Mouse (Mus musculus): Measurements from ENCODE around the gene Rassf2. TPM values are rescaled to one million over a fixed set of nuclear protein-coding genes. Genes with fewer than 3 reads are reported as not detected.

Rassf2 gene
- polyA plus RNA-seq, 1 experiment from 2014 or later, result 27.4 TPM

DNA sequence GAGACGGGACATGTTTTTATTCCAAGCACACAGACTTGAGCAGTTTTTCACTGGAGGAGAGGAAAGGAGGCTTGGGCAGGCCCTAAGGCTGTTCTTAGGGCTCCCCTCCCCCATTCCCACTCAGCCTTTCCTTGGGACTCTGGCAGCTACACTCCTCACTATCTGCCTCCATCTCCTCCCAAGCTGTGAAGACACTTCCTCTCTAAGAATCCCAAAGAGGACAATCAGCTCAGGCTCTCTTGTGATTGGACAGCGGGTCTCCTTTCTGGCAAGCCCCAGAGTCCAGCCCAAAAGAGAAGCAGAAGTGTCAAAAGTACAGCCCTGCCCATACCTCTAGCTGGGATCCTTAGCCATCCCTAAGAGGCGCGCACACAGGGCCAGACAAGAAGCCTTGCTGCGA is 2.7 kb downstream of the Rassf2 start:
- H3K27ac ChIP-seq (ENCODE audit: low read length), result no peak overlapping the region
- peak overlapping the region; percentile 86 for H3K4me2 ChIP-seq (ENCODE audit: low read length)
- 66% methylated on average over 5 of the region's 5 CpGs for WGBS
- no peaks in the 10 kb centered on the region for H3K36me3 ChIP-seq (ENCODE audit: control insufficient read depth, insufficient read depth)
- H3K4me1 ChIP-seq (replicated peaks; ENCODE audit: control insufficient read depth, insufficient read depth, low read length), result peaks cover 29% of the 10 kb centered on the region
- H3K9ac ChIP-seq (replicated peaks; ENCODE audit: low read depth, low read length), result no peak overlapping the region
- H3K27me3 ChIP-seq (replicated peaks; ENCODE audit: control insufficient read depth, insufficient read depth, low read length), result no peaks in the 10 kb centered on the region
- no peaks in the 10 kb centered on the region for H3K9me3 ChIP-seq (ENCODE audit: control insufficient read depth, low read length)
- no peak overlapping the region for H3K4me3 ChIP-seq (replicated peaks; ENCODE audit: low read length)
- no peak for ATAC-seq

DNA sequence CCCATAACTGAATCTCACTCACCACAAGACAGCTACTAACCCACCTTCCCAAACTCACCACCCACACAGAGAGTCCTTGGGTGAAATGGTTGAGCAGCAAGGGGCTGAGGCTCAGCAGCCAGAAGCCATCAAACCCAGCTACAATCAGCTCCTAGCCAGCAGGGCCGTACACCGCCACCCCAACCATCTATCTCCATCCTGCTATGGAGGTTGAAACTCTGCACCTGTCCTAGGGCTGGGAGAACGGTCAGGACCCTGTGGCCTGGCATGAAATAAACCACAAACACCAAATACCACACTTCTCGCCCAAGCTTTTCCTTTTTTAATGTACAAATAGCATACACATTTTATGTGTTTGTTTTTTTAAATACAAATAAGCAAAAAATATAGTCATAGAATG is 6.0 kb downstream of the Rassf2 start:
- H3K4me2 ChIP-seq (ENCODE audit: low read length), result no peak overlapping the region
- H3K4me1 ChIP-seq (replicated peaks; ENCODE audit: control insufficient read depth, insufficient read depth, low read length), result peaks cover 17% of the 10 kb centered on the region
- H3K27ac ChIP-seq (ENCODE audit: low read length), result no peak overlapping the region
- no peak for ATAC-seq
- 95% methylated on average over 4 of the region's 4 CpGs for WGBS
- H3K27me3 ChIP-seq (replicated peaks; ENCODE audit: control insufficient read depth, insufficient read depth, low read length), result no peaks in the 10 kb centered on the region
- H3K4me3 ChIP-seq (replicated peaks; ENCODE audit: low read length), result no peak overlapping the region
- H3K36me3 ChIP-seq (ENCODE audit: control insufficient read depth, insufficient read depth), result no peaks in the 10 kb centered on the region
- no peak overlapping the region for H3K9ac ChIP-seq (replicated peaks; ENCODE audit: low read depth, low read length)
- H3K9me3 ChIP-seq (ENCODE audit: control insufficient read depth, low read length), result no peaks in the 10 kb centered on the region

DNA sequence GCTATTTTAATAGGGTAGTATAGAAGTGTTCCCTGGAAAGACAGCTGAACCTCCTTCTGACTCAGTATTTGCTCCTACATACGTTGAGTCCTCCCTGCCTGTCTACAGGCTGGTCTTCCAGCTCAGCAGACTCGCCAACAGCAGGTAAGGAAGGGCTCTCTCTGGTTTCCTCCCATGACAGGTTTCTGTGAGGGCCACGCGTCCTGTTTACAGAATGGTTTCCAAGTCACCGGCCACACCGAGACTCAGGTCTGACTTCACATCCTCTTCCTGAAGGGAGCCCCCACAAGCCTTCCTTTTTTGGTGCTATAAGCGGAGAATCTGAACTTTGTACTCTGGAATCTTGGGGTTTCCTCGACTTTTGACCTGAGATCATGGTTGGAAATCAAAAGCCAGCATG is 7.4 kb downstream of the Rassf2 start:
- H3K27me3 ChIP-seq (replicated peaks; ENCODE audit: control insufficient read depth, insufficient read depth, low read length), result no peaks in the 10 kb centered on the region
- no peaks in the 10 kb centered on the region for H3K9me3 ChIP-seq (ENCODE audit: control insufficient read depth, low read length)
- ATAC-seq, result no peak
- H3K4me2 ChIP-seq (ENCODE audit: low read length), result no peak overlapping the region
- H3K36me3 ChIP-seq (ENCODE audit: control insufficient read depth, insufficient read depth), result no peaks in the 10 kb centered on the region
- H3K27ac ChIP-seq (ENCODE audit: low read length), result no peak overlapping the region
- H3K4me1 ChIP-seq (replicated peaks; ENCODE audit: control insufficient read depth, insufficient read depth, low read length), result peaks cover 7% of the 10 kb centered on the region; the same call in 1 of the 2 replicates
- H3K4me3 ChIP-seq (replicated peaks; ENCODE audit: low read length), result no peak overlapping the region
- 88% methylated on average over 8 of the region's 8 CpGs for WGBS
- no peak overlapping the region for H3K9ac ChIP-seq (replicated peaks; ENCODE audit: low read depth, low read length)

DNA sequence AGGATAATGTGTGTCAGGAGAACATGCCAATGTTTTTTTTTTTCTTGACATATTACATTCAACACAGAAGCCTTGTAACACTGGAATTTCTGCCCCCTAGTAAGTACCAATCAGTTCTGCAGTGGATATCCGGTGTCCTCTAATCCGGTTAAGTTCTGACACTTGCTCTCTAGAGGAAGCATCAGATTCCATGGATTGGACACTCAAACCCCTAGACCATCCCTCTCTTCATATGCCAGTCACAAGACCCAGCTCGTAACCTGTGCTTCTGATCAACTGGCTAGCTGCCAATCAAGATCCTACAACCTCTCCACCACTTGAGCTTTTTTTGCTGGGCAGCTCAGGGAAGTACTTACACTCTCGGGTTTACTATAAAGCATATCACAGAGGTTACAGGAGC is 8.4 kb downstream of the Rassf2 start:
- 83% methylated on average over 4 of the region's 4 CpGs for WGBS
- Histone ChIP-seq H3K4me3 (replicated peaks; ENCODE audit: low read length) (no peak overlapping the region), H3K27ac (ENCODE audit: low read length) (no peak overlapping the region), H3K4me1 (replicated peaks; ENCODE audit: control insufficient read depth, insufficient read depth, low read length) (no peaks in the 10 kb centered on the region), H3K36me3 (ENCODE audit: control insufficient read depth, insufficient read depth) (no peaks in the 10 kb centered on the region), H3K9ac (replicated peaks; ENCODE audit: low read depth, low read length) (no peak overlapping the region), H3K4me2 (ENCODE audit: low read length) (no peak overlapping the region), H3K9me3 (ENCODE audit: control insufficient read depth, low read length) (no peaks in the 10 kb centered on the region), H3K27me3 (replicated peaks; ENCODE audit: control insufficient read depth, insufficient read depth, low read length) (no peaks in the 10 kb centered on the region)
- ATAC-seq, result no peak

DNA sequence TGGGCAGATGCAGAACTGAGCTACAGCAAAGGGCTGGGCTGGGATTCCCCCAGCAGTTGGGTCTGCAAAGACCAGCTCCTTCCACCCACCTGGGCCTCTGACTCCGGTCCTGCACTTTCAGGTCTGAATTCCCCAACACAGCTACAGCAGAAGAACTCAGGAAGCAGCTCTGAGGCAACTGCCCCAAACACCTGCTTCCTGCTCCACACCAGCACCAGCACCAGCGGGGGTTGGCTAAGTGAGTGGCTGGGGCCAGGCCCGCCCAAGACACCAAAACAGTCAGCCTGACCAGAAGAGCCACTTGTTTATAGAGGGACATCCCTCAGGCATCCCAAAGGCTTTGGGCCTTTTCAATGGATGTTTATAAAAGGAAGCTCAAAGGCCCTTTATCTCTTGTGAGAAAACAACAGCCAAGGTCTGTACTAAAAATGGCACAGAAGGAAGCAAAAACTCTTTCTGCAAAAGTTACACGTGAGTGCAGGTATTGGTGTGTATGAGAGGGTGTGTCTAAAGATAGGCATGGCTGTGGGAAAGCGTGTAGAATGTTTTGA is 9.0 kb downstream of the Rassf2 start:
- Histone ChIP-seq H3K4me1 (replicated peaks; ENCODE audit: control insufficient read depth, insufficient read depth, low read length) (no peaks in the 10 kb centered on the region), H3K36me3 (ENCODE audit: control insufficient read depth, insufficient read depth) (no peaks in the 10 kb centered on the region), H3K9me3 (ENCODE audit: control insufficient read depth, low read length) (no peaks in the 10 kb centered on the region), H3K27me3 (replicated peaks; ENCODE audit: control insufficient read depth, insufficient read depth, low read length) (no peaks in the 10 kb centered on the region), H3K4me3 (replicated peaks; ENCODE audit: low read length) (no peak overlapping the region), H3K9ac (replicated peaks; ENCODE audit: low read depth, low read length) (no peak overlapping the region), H3K27ac (ENCODE audit: low read length) (no peak overlapping the region), H3K4me2 (ENCODE audit: low read length) (no peak overlapping the region)
- ATAC-seq, result no peak
- 78% methylated on average over 5 of the region's 5 CpGs for WGBS

DNA sequence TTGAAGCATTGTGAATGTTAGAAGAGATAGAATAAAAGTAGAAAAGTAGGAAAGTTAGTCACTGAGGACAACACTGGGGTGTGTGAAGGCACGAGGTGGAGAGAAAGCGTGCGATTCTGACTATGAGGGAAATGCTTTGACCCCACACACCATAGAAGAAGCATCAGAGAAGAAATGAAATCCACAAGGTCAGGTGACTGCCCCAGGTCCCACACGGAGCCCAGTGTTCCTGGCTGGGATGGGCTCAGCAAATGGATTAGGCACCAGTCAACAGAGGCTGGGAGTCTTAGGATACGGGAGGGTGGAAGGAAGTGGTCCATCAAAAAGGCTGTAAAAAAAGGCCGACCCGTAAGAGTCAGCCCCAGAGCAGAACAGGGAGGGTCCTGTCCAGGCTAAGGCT is 9.6 kb downstream of the Rassf2 start:
- no peak overlapping the region for H3K27ac ChIP-seq (ENCODE audit: low read length)

DNA sequence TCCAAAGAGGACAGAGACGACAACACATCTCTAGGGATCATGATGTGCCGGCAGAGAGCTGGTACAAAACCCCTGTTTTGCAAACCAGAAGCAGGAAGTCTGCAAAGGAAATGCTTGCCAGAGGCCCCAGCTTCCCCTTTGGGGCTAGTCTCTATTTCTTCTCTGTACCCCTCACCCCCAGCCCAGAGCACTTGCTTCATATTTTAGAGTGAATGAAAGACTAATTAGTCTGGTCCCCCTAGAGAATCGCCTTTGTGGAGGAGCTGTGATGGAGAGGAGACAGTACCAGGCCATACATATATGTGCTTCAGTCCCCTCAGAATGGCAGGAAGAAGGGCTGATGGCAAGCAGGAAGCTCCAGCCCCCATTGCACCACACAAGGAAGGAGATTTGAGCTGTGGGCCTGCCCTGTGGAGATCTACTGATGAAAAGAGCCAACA is 10.7 kb downstream of the Rassf2 start:
- H3K36me3 ChIP-seq (ENCODE audit: control insufficient read depth, insufficient read depth), result no peaks in the 10 kb centered on the region
- no peak overlapping the region for H3K27ac ChIP-seq (ENCODE audit: low read length)
- no peak overlapping the region for H3K4me2 ChIP-seq (ENCODE audit: low read length)
- WGBS, result 82% methylated on average over 3 of the region's 3 CpGs
- H3K9ac ChIP-seq (replicated peaks; ENCODE audit: low read depth, low read length), result no peak overlapping the region
- H3K4me3 ChIP-seq (replicated peaks; ENCODE audit: low read length), result no peak overlapping the region
- H3K9me3 ChIP-seq (ENCODE audit: control insufficient read depth, low read length), result no peaks in the 10 kb centered on the region
- H3K27me3 ChIP-seq (replicated peaks; ENCODE audit: control insufficient read depth, insufficient read depth, low read length), result no peaks in the 10 kb centered on the region
- H3K4me1 ChIP-seq (replicated peaks; ENCODE audit: control insufficient read depth, insufficient read depth, low read length), result no peaks in the 10 kb centered on the region
- no peak for ATAC-seq

More for the DNA sequence above, 9.6 kb downstream of the Rassf2 start:
- no peaks in the 10 kb centered on the region for H3K9me3 ChIP-seq (ENCODE audit: control insufficient read depth, low read length)
- no peak overlapping the region for H3K9ac ChIP-seq (replicated peaks; ENCODE audit: low read depth, low read length)
- H3K4me1 ChIP-seq (replicated peaks; ENCODE audit: control insufficient read depth, insufficient read depth, low read length), result no peaks in the 10 kb centered on the region
- 89% methylated on average over 7 of the region's 7 CpGs for WGBS
- ATAC-seq, result no peak
- H3K4me2 ChIP-seq (ENCODE audit: low read length), result no peak overlapping the region
- H3K27me3 ChIP-seq (replicated peaks; ENCODE audit: control insufficient read depth, insufficient read depth, low read length), result no peaks in the 10 kb centered on the region
- H3K4me3 ChIP-seq (replicated peaks; ENCODE audit: low read length), result no peak overlapping the region
- no peaks in the 10 kb centered on the region for H3K36me3 ChIP-seq (ENCODE audit: control insufficient read depth, insufficient read depth)

DNA sequence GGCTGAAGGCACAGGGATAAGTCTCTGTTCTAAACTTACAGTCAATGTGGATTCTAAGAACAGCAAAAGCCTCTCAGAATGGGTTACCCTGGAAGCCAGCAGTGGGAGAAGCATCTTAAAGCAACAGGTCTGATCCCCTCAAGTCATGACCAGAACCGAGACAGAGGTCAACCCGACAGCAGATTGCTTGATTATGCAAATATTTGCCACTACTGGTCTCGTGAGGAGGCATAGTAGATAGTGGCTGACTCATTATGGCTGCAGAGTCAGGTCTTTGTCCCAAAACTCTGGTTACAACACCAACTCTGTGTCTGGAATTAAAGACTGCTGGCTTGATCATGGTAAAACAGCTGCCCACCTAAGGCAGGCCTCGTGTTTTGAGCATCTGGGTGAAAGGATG is 11.9 kb downstream of the Rassf2 start:
- H3K9ac ChIP-seq (replicated peaks; ENCODE audit: low read depth, low read length), result no peak overlapping the region
- H3K4me3 ChIP-seq (replicated peaks; ENCODE audit: low read length), result no peak overlapping the region
- no peaks in the 10 kb centered on the region for H3K27me3 ChIP-seq (replicated peaks; ENCODE audit: control insufficient read depth, insufficient read depth, low read length)
- WGBS, result 69% methylated on average over 4 of the region's 4 CpGs
- H3K27ac ChIP-seq (ENCODE audit: low read length), result no peak overlapping the region
- H3K4me1 ChIP-seq (replicated peaks; ENCODE audit: control insufficient read depth, insufficient read depth, low read length), result no peaks in the 10 kb centered on the region
- H3K9me3 ChIP-seq (ENCODE audit: control insufficient read depth, low read length), result no peaks in the 10 kb centered on the region
- no peaks in the 10 kb centered on the region for H3K36me3 ChIP-seq (ENCODE audit: control insufficient read depth, insufficient read depth)
- H3K4me2 ChIP-seq (ENCODE audit: low read length), result no peak overlapping the region
- ATAC-seq, result no peak

DNA sequence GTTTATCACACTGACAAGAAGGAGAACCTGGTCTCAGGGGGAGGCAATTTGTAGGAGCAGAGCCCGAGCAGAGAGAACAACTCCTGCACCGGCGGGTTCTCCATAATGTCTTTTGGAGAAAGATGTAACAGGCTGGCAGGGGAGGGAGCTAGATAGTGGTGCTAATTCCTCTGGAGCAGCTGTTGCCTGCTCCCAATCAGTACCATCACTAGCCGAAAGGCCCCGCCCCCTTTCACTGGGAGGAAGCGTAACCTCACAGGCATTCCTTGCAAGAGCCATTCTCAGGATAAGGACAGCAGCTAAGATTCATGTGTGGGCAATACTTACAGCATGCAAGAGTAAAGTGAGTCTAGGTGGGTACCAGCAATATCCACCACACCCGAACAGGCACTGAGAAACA is 12.4 kb downstream of the Rassf2 start:
- no peaks in the 10 kb centered on the region for H3K36me3 ChIP-seq (ENCODE audit: control insufficient read depth, insufficient read depth)
- no peak for ATAC-seq
- no peak overlapping the region for H3K27ac ChIP-seq (ENCODE audit: low read length)
- no peaks in the 10 kb centered on the region for H3K4me1 ChIP-seq (replicated peaks; ENCODE audit: control insufficient read depth, insufficient read depth, low read length)
- no peak overlapping the region for H3K9ac ChIP-seq (replicated peaks; ENCODE audit: low read depth, low read length)
- no peak overlapping the region for H3K4me3 ChIP-seq (replicated peaks; ENCODE audit: low read length)
- no peak overlapping the region for H3K4me2 ChIP-seq (ENCODE audit: low read length)
- no peaks in the 10 kb centered on the region for H3K9me3 ChIP-seq (ENCODE audit: control insufficient read depth, low read length)
- 75% methylated on average over 7 of the region's 7 CpGs for WGBS
- no peaks in the 10 kb centered on the region for H3K27me3 ChIP-seq (replicated peaks; ENCODE audit: control insufficient read depth, insufficient read depth, low read length)

DNA sequence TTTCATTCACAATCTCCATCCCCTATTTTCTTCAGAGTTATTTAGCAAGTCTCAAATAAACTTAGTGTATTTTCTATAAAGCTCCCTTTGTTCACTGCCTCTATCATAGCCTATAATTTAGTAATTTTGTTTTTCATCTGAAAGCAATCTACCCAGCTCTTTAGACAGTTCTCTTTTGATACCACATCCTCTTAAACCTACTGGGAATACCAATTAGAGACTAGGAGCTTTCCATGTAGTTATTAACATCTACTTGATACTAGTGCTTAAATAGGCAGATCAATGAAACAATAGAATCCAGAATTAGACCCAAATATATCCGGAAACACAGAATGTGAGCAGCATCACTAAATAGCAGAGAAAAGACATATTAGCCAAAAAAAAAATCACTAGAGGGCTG is 14.0 kb downstream of the Rassf2 start:
- 45% methylated on average over 1 of the region's 1 CpGs for WGBS
- Histone ChIP-seq H3K4me1 (replicated peaks; ENCODE audit: control insufficient read depth, insufficient read depth, low read length) (no peaks in the 10 kb centered on the region), H3K4me2 (ENCODE audit: low read length) (no peak overlapping the region), H3K36me3 (ENCODE audit: control insufficient read depth, insufficient read depth) (peaks cover 4% of the 10 kb centered on the region; the same call in 1 of the 2 replicates), H3K27ac (ENCODE audit: low read length) (no peak overlapping the region), H3K4me3 (replicated peaks; ENCODE audit: low read length) (no peak overlapping the region), H3K27me3 (replicated peaks; ENCODE audit: control insufficient read depth, insufficient read depth, low read length) (no peaks in the 10 kb centered on the region), H3K9ac (replicated peaks; ENCODE audit: low read depth, low read length) (no peak overlapping the region), H3K9me3 (ENCODE audit: control insufficient read depth, low read length) (no peaks in the 10 kb centered on the region)
- ATAC-seq, result peak; percentile 82

All from forebrain, embryonic 16.5 days (tissue).